Mouse (Mus musculus) embryonic facial prominence, embryonic 10.5 days (tissue): ENCODE data around the gene Zfp973. TPM values are rescaled to one million over a fixed set of nuclear protein-coding genes. Genes with fewer than 3 reads are reported as not detected.
"Not testable (repeated sequence)": the region's sequence is repeated elsewhere in the genome, so short reads cannot be mapped to it uniquely, and the experiment has no call there.

Experiments used
- DNase-seq: peaks from one replicate; pipeline ENCODE4 v3.0.0-alpha.2; 2017; ENCODE audit warnings: low spot score
- H3K27ac ChIP-seq: fragments of 300-500 bp; sonication (generic); replicated peaks from 2 replicates; pipeline ENCODE4 v1.5.1; 2016; ENCODE audit warnings: mild to moderate bottlenecking
- H3K27me3 ChIP-seq: fragments of 300-500 bp; sonication (generic); replicated peaks from 2 replicates; pipeline ENCODE4 v1.6.1; 2016; ENCODE audit warnings: low read depth, mild to moderate bottlenecking; ENCODE audit not compliant: poor library complexity, severe bottlenecking
- H3K36me3 ChIP-seq: fragments of 300-500 bp; sonication (generic); replicated peaks from 2 replicates; pipeline ENCODE4 v1.6.1; 2016; ENCODE audit warnings: mild to moderate bottlenecking, moderate library complexity
- H3K4me1 ChIP-seq: fragments of 300-500 bp; sonication (generic); 2 replicates; pipeline ENCODE4 v1.6.1; 2016
- H3K4me3 ChIP-seq: fragments of 300-500 bp; sonication (generic); 2 replicates; pipeline ENCODE4 v1.5.1; 2016; ENCODE audit warnings: mild to moderate bottlenecking, moderate library complexity
- H3K9me3 ChIP-seq: fragments of 300-500 bp; sonication (generic); 2 replicates; pipeline ENCODE4 v1.6.1; 2016; ENCODE audit warnings: mild to moderate bottlenecking
- WGBS: fragments of 180-500 bp; shearing (Covaris S2); methylation state at CpG from one replicate; pipeline ENCODE4 v1.1.7; 2016; 5-methylcytosine and 5-hydroxymethylcytosine counted together
- polyA plus RNA-seq: library from polyadenylated mRNA; unstranded; fragments of >200 nt; fragmentation: Nextera tagmentation; extraction: Ambion mirVana; gene quantifications from 2 replicates; pipeline ENCODE4 v1.2.1, GENCODE M21; 2016

Gene Zfp973
- polyA plus RNA-seq: 9.7 and 16.5 TPM in 2 replicates

- no CpG with 5 or more reads among the region's 6 CpGs for WGBS
- H3K27me3 ChIP-seq, H3K36me3 ChIP-seq, H3K4me3 ChIP-seq, H3K9me3 ChIP-seq, DNase-seq, H3K4me1 ChIP-seq, H3K27ac ChIP-seq: not testable (repeated sequence)
Observed at GRCm38 (mm10) chr2:176670222-176670621, at the start of gene Zfp973. Zfp973 (plus strand) TSS chr2:176670522.

DNA sequence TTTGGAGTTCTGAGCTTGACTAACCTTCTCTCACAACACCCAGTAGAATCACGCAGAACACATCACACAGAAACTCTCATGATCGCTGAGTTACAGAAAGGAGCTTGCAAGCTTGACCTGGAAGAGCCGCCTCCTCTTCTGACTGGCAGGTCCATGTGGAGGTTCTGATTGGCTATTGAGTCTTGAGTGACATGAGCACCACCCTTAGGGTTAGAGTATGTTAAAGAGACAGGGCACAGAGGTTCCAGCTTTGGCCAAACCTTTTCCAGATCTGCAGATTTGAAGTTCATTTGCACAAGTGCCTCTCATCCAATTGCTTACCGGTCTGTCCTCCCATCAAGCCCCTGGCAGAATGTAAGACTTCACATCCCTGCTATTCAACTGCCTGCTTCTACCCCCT lies 34.1 kb upstream of the Zfp973 start, which contains the start of gene Gm14308:
Gene Gm14308, minus strand, starts transcription at position 101 of the 400 bp plus-strand sequence.
- DNase-seq, H3K27ac ChIP-seq, H3K36me3 ChIP-seq, H3K9me3 ChIP-seq, H3K4me3 ChIP-seq, H3K27me3 ChIP-seq, H3K4me1 ChIP-seq: not testable (repeated sequence)
- WGBS: no CpG with 5 or more reads among the region's 4 CpGs

DNA sequence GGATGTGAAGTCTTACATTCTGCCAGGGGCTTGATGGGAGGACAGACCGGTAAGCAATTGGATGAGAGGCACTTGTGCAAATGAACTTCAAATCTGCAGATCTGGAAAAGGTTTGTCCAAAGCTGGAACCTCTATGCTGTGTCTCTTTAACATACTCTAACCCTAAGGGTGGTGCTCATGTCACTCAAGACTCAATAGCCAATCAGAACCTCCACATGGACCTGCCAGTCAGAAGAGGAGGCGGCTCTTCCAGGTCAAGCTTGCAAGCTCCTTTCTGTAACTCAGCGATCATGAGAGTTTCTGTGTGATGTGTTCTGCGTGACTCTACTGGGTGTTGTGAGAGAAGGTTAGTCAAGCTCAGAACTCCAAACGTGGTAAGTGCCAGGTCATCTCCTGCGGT lies 37.7 kb downstream of the Zfp973 start, which contains the start of gene Gm14305:
Gene Gm14305, plus strand, starts transcription at position 278 of the 400 bp plus-strand sequence.
- H3K4me1 ChIP-seq, H3K27me3 ChIP-seq, H3K36me3 ChIP-seq, H3K27ac ChIP-seq, H3K9me3 ChIP-seq, DNase-seq: not testable (repeated sequence)
- 2% methylated on average over 3 of the region's 6 CpGs for WGBS
- H3K4me3 ChIP-seq: peak within 1 kb of the TSS; percentile 58

Other genes starting within 250 kb of the Zfp973 start
- gene Gm14435, start 246.9 kb upstream of the Zfp973 start, polyA plus RNA-seq: 11.2 and 11.5 TPM in 2 replicates
- 1.1 and 11.4 TPM in 2 replicates for gene Gm14434, start 183.7 kb upstream of the Zfp973 start, polyA plus RNA-seq
- gene Zfp967, start 149.5 kb upstream of the Zfp973 start, polyA plus RNA-seq: not detected in 2 replicates
- 18.0 TPM in 2 replicates for gene Gm14308, start 34.2 kb upstream of the Zfp973 start, polyA plus RNA-seq
- gene Gm14305, start 37.8 kb downstream of the Zfp973 start, polyA plus RNA-seq: 32.2 and 33.6 TPM in 2 replicates
- 14.0 and 18.7 TPM in 2 replicates for gene Gm14295, start 128.1 kb downstream of the Zfp973 start, polyA plus RNA-seq
- not detected in 2 replicates for gene Gm14408, start 160.6 kb downstream of the Zfp973 start, polyA plus RNA-seq